Mouse (Mus musculus) embryo, embryonic 10 days (tissue): ENCODE results near the gene Rrp15.

ENCODE experiments used
- DNase-seq: peaks from one replicate; pipeline ENCODE4 v3.0.0-alpha.2; 2015; ENCODE audit warnings: low spot score

Gene Rrp15

DNA sequence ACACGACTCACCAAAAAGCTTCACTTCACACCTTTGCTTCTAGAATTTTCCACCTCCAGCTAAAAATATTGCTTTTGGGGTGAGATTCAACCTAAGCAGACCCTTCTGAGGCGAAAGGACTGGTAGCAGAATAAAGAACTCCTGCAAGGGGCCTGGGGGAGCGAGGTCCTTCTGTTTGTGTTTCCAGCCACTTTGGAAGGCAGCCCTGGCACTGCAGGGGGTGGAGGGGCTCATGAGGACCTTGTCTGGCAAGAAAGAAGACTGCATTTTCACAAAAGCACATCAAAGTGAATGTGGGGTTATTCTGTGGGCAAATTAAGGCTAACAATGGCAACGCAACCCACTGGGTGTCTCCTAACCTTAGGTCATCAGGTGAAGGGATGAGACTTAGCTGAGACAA lies 76.0 kb downstream of the Rrp15 start:
- DNase-seq: no peak
